Mouse (Mus musculus): ENCODE measurements around the gene Insr. TPM values are rescaled to one million over a fixed set of nuclear protein-coding genes. Genes with fewer than 3 reads are reported as not detected.
A peak's percentile ranks its signal among the peaks of the same experiment; 100 is the strongest.

The Insr gene
- polyA plus RNA-seq, 1 experiment from 2014 or later, result 13.8 TPM

DNA sequence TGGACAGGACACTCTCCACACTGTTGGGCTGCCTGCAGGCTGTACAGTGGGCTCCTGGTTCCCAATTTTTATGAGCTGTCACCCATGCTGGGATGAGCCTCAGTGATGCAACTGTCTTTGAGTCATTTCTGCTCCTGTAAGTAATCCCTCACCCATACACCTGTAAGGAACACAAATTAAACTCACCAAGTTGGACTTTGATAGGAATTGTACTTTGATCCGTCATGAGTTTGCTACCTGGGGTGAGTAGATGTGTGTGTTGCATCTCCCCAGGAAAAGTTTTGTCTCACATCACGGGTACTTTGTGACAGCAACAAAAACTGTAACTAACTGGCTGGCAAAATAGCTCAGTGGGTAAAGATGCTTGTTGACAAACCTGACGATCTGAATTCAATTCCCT, 44.8 kb downstream of the Insr start:
- no peak for ATAC-seq
- no peak for TF ChIP-seq CTCF (IDR thresholded peaks at IDR 0.05)
- POLR2A ChIA-PET, result no interaction called here

DNA sequence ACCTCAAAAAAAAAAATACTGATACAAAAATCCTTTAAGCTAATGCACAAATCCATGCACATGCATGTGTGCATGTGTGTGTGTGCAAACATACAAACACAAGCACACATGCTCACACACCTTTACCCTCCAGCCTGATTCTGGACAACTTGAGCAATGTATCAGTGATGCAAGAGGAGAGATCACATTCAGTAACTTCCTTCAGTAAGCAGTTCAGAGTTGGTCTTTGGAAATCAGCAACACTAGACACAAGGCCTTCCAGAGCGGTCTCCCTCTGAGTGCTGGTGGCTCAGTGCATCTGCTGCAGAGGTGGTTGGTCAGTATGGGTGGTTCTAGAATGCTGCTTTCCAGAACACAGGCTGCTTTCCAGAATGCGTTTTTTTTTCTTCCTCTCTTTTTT, 46.8 kb downstream of the Insr start:
- in situ Hi-C loops (cut with MboI; ENCODE audit: low pct_unique_long_range_greater_than_20kb), result no loop called here
- CTCF ChIA-PET, result interaction anchor here (2.5 kb wide), 1 partner anchor 10 kb away, joined by 9 read pairs; no protein-coding TSS in a partner anchor
- no peak for TF ChIP-seq CTCF (IDR thresholded peaks at IDR 0.05)
- DNase-seq (ENCODE audit: low read depth, low spot score) (no peak), ATAC-seq (no peak)
- H3K27me3 ChIP-seq, result no peaks in the 10 kb centered on the region
- POLR2A ChIA-PET, result no interaction called here

More for the DNA sequence above, 44.8 kb downstream of the Insr start:
- in situ Hi-C loops (cut with MboI; ENCODE audit: low pct_unique_long_range_greater_than_20kb), result no loop called here
- DNase-seq (ENCODE audit: low read depth, low spot score), result no peak
- CTCF ChIA-PET, result interaction anchor here (2.5 kb wide), 1 partner anchor 12 kb away, joined by 9 read pairs; no protein-coding TSS in a partner anchor
- no peaks in the 10 kb centered on the region for H3K27me3 ChIP-seq

DNA sequence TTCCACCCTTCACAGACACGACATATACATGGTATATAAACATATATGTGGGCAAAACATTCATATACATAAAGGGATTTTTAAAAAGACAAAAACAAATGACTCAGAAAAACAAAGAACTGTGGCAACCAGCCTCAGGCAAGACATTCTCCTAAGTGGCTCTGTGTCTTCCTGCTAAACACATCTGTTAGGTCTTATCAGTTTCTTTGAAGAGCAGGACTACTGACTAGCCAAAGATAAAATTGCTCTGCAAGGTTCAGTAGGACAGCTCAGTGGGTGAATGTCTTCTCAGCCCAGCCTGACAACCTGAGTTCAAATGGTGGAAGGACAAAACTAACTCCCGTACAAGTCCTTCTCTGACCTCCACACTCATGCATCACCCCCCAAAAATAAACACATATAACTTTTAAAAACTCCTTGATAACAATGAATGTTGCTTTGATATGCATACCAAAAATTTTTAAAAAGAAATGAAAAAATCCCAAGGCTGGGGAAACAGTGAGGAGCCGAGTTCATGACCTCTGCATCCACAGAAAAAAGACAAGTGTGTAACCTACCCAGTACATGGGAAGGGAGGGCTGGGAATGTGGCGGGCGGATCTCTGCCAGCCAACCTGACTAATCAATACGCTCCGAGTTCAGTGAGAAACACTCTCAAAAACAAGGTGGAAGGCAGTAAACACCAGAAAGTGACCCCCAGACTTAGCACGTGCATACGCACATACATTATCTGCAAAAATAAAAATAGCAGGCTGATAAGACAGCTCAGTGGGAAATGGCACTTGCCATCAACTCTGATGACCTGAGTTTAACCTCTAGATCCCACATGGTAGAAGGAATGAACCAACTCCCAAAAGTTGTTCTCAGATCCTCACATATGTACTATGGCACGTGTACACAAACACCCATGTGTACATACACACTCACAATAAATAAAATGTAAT, 49.0 kb downstream of the Insr start:
- DNase-seq (ENCODE audit: low read depth, low spot score), result no peak
- in situ Hi-C loops (cut with MboI; ENCODE audit: low pct_unique_long_range_greater_than_20kb), result no loop called here
- ChIA-PET POLR2A (interaction anchor here (1.1 kb wide), 1 partner anchor 36 kb away, joined by 4 read pairs; no protein-coding TSS in a partner anchor), CTCF (no interaction called here)
- no peak for TF ChIP-seq CTCF (IDR thresholded peaks at IDR 0.05)
- no peaks in the 10 kb centered on the region for H3K27me3 ChIP-seq
- no peak for ATAC-seq

DNA sequence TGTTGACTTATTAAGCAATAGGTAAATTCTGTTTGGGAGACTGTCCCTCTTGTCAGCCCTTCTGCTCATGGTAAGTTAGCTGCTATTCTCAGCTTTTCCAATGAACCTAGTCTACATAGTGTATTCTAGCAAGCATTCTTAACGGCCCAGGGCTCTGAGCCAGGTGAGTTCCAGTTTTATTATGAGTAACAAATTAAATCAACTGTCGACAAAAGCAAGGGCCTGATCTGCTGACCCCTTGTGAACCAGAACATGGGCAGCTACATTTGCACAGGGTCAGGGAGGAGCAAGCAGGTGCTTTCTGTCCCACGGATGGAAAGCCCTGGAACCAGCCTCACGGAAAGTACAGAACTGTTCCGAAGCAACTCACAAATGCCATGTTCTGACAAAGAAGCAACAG, 52.0 kb downstream of the Insr start:
- ATAC-seq (no peak), DNase-seq (ENCODE audit: low read depth, low spot score) (no peak)
- H3K27me3 ChIP-seq, result no peaks in the 10 kb centered on the region
- TF ChIP-seq CTCF (IDR thresholded peaks at IDR 0.05), result no peak
- ChIA-PET POLR2A (no interaction called here), CTCF (interaction anchor here (1.2 kb wide), 1 partner anchor 23 kb away, joined by 3 read pairs; no protein-coding TSS in a partner anchor)
- in situ Hi-C loops (cut with MboI; ENCODE audit: low pct_unique_long_range_greater_than_20kb), result no loop called here

DNA sequence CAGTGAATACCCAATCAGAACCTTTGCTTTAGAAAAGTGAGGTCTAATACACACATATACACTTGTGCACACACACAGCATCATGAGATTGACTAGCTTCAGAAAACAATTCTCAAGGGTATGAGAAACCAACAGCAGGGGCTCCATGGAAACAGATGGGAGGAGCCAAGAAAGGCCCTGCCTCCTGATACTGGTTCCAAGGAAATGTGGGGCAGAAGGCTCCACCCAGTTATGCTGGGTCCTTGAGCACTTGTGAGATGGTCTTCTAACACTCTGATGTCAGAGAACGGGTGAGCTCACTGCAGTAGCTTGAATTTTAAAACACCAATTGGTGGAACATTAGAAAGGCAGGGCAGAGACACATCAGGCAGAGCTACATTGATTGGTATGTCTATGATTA, 53.7 kb downstream of the Insr start:
- H3K27me3 ChIP-seq, result no peaks in the 10 kb centered on the region
- ATAC-seq, result no peak
- in situ Hi-C loops (cut with MboI; ENCODE audit: low pct_unique_long_range_greater_than_20kb), result no loop called here
- POLR2A ChIA-PET, result no interaction called here
- TF ChIP-seq CTCF (IDR thresholded peaks at IDR 0.05), result no peak
- CTCF ChIA-PET, result no interaction called here
- no peak for DNase-seq (ENCODE audit: low read depth, low spot score)

DNA sequence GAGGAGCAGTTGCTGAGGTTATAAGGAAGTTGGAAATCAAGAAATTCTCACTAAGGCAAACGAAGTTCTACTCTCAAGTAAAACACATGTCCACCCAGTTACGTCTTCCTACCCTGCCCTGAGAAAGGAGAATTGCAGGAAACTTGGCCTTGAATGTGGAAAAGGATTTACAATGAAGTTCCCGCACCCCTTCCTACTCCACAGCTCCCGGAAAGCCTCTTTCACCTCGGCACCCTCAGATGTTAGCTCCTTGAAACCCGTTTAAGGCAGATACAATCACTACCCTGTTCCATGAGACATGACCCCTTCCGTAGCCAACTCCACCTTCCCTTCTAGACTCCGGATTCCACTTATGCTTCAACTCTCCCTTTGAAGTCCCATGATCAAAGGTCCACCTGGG, 54.2 kb downstream of the Insr start:
- no peak for ATAC-seq
- TF ChIP-seq CTCF (IDR thresholded peaks at IDR 0.05), result no peak
- ChIA-PET CTCF (no interaction called here), POLR2A (no interaction called here)
- in situ Hi-C loops (cut with MboI; ENCODE audit: low pct_unique_long_range_greater_than_20kb), result no loop called here
- no peaks in the 10 kb centered on the region for H3K27me3 ChIP-seq
- no peak for DNase-seq (ENCODE audit: low read depth, low spot score)

DNA sequence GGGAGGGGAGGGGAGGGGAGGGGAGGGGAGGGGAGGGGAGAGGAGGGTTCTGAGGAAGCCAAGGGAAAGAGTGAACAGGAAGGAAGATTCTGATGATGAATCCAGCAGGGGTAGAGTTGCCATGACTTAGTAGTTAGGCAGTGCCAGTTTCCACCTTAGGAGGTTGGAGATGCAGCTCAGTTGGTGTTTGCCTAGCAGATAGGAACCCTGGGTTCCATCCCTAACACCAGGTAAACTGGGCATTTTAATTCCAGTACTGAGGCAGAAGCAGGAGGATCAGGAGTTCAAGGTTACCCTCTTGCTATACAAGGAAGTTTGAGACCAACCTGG, 56.8 kb downstream of the Insr start:
- CTCF ChIA-PET, result interaction anchor here (2.0 to 2.6 kb wide), 2 partner anchors 11 to 15 kb away, joined by 5 to 9 read pairs; no protein-coding TSS in a partner anchor
- no peak for ATAC-seq
- POLR2A ChIA-PET, result interaction anchor here (0.8 kb wide), 1 partner anchor 15 kb away, joined by 3 read pairs; no protein-coding TSS in a partner anchor
- no peak for DNase-seq (ENCODE audit: low read depth, low spot score)
- no peak for TF ChIP-seq CTCF (IDR thresholded peaks at IDR 0.05)
- in situ Hi-C loops (cut with MboI; ENCODE audit: low pct_unique_long_range_greater_than_20kb), result no loop called here
- no peaks in the 10 kb centered on the region for H3K27me3 ChIP-seq

DNA sequence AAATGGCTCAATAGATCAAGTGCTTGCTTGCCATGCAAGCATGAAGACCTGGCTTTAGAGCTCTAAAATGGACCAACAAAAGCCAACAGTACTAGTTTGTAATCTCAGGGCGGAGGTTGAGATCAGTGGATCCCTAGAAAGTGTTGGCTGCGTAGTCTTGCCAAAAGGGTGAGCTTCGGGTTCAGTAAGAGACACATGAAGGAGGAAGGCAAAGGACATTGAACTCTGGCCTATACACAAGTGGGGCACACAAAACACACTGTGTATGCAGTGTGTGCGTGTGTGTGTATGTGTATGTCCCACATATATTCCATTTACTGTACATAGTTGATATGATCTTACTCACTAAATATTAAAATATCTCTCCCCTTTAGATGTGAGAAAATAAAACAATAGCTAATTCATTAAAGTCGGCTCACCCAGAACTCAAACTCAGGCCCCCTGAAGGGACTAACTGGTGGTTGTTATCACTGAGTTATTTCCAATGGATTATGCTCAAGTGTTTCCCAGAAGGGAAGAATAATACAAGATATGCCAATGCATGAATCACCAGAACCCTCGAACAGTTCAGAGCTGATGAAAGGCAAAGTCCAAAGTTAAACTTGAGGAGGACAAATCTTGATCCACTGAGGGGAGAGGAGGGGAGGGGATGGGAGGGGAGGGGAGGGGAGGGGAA, 57.3 kb downstream of the Insr start:
- DNase-seq (ENCODE audit: low read depth, low spot score), result no peak
- ChIA-PET POLR2A (interaction anchor here (0.8 to 1.0 kb wide), 2 partner anchors 16 to 58 kb away, joined by 3 read pairs; partner anchors contain the start of gene Insr), CTCF (interaction anchor here (1.3 to 2.6 kb wide), 3 partner anchors 11 to 21 kb away, joined by 4 to 9 read pairs (median 5); no protein-coding TSS in a partner anchor)
- H3K27me3 ChIP-seq, result no peaks in the 10 kb centered on the region
- no peak for ATAC-seq
- in situ Hi-C loops (cut with MboI; ENCODE audit: low pct_unique_long_range_greater_than_20kb), result no loop called here
- no peak for TF ChIP-seq CTCF (IDR thresholded peaks at IDR 0.05)

DNA sequence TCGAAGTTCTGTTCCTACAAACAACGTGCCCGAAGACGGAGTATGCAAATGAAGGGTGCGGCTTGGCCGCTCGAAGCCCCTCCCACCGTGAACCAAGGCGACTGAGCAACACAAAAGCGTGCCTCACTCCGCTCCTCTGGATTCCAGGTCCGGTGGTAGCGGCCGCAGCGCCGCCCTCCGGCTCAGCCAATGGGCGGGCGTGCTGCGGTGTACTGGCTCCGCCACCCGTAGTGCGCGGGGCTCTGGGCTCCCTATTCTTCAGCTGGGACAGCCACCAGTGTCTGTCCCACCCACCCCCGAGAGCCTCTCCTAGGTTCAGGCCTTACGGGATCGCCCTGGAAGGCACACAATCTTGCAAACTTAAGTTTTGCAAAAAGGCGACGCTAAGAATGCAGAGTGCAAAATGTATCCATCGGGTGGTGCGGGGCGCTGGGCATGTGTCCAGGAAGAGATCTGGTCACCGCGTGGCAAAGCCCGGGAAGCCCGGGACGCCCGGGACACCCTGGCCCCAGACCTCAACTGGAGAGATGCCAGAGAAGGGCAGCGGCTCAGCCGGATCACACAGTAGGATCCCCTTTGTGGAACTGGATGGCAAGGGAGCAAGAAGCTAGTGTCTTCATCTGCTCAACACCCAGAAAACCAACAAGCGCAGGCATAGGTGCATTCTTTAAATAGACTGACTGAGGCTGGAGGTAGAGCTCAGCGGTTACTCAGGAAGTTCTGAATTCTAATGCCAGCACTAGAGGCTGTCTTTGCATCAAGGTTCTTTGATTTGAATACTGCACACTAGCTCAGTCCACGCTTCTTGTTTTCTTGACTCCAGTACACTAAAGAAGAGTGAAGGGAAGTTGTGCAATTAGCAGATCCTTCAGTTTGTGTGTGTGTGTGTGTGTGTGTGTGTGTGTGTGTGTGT, 58.1 kb downstream of the Insr start:
- POLR2A ChIA-PET, result interaction anchor here (0.7 to 1.0 kb wide), 2 partner anchors 11 to 58 kb away, joined by 3 read pairs; partner anchors contain the start of gene Insr
- in situ Hi-C loops (cut with MboI; ENCODE audit: low pct_unique_long_range_greater_than_20kb), result no loop called here

DNA sequence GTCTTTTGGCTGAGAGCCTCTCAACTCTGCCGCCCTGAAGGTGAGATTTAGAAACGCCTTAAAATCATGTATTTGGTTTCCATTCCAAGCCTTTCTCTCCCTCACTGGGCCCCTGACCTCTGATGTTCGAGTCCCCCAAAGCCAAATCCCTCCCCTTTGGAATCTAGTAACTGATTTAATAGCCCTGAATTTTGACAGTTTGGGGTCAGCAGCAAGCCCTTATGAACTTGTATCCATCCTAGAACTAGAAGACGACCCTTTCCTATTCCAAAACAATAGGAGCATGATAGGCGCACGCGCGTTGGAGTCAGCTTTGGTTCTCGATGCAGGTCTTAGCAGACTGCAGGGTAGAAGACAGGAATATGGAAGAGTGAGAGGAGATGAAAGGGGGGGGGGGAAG, 58.9 kb downstream of the Insr start:
- ChIA-PET POLR2A (interaction anchor here (0.7 kb wide), 1 partner anchor 11 kb away, joined by 3 read pairs; no protein-coding TSS in a partner anchor), CTCF (no interaction called here)
- ATAC-seq (no peak), DNase-seq (ENCODE audit: low read depth, low spot score) (no peak)
- no peak for TF ChIP-seq CTCF (IDR thresholded peaks at IDR 0.05)
- in situ Hi-C loops (cut with MboI; ENCODE audit: low pct_unique_long_range_greater_than_20kb), result no loop called here
- no peaks in the 10 kb centered on the region for H3K27me3 ChIP-seq

More for the DNA sequence above, 58.1 kb downstream of the Insr start:
- DNase-seq (ENCODE audit: low read depth, low spot score), result no peak
- no peak for TF ChIP-seq CTCF (IDR thresholded peaks at IDR 0.05)
- CTCF ChIA-PET, result interaction anchor here (1.3 to 2.6 kb wide), 3 partner anchors 12 to 22 kb away, joined by 4 to 9 read pairs (median 5); no protein-coding TSS in a partner anchor
- no peaks in the 10 kb centered on the region for H3K27me3 ChIP-seq
- peak; percentile 99 for ATAC-seq

Measured in Patski (cell line).